In the genomic region with DNA sequence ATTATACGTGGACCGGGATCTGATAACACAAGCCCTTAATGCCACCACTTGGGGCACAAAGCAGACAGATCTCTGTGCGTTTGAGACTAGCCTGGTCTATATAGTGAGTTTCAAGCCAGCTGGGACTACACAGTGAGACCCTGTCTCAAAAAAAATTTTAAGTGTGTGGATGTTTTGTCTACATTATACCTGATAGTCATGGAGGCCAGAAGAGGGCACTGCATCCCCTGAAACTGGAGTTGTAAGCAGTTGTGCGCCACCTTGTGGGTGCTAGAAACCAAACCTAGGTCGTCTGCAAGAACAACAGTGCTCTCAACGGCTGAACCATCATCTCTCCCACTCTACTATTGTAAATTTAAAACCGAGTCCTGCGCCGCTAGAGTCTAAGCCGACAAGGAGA, we compare ENCODE assay signal across 8 mouse cellular contexts. TPM values are rescaled to one million over a fixed set of nuclear protein-coding genes. Genes with fewer than 3 reads are reported as not detected.
DNase-seq lines count a peak whose midpoint lies in the region; ATAC-seq and TF ChIP-seq lines count a peak whose summit lies in the region.

No protein-coding gene starts in this region.

- DNase-seq in ES-CJ7 (ENCODE audit: low read depth, low spot score): peak; percentile 99
- DNase-seq in kidney, postnatal 25 days: peak; percentile 85 to 86
- DNase-seq in lung, adult 2 months: peak; percentile 64
- peak; percentile 75 for DNase-seq in testis, postnatal 14 days (ENCODE audit: low spot score)

- peak overlapping the region; percentile 18; the same call in 1 of the 2 replicates for H3K4me3 ChIP-seq in brown adipose tissue, adult 24 weeks (ENCODE audit: insufficient read depth, low read depth, low read length)
- peak overlapping the region; percentile 61 for H3K4me3 ChIP-seq in heart, embryonic 16.5 days (ENCODE audit: low read length)
- H3K4me3 ChIP-seq in lung, adult 2 months (replicated peaks; ENCODE audit: extremely low read depth, low read depth, low read length): no peak overlapping the region
- peak overlapping the region; percentile 75 for H3K4me3 ChIP-seq in neural tube, embryonic 14.5 days (ENCODE audit: low read depth, low read length)

- ATAC-seq in erythroblast, adult 5-6 weeks (replicated peaks; ENCODE audit: low FRiP score, poor library complexity, severe bottlenecking): peak; percentile 75
- ATAC-seq in heart, embryonic 16.5 days (replicated peaks; ENCODE audit: extremely low read depth, insufficient read depth, low FRiP score): no peak
- ATAC-seq in neural tube, embryonic 14.5 days (ENCODE audit: low read depth): peak; percentile 72

- H3K36me3 ChIP-seq in heart, embryonic 16.5 days (ENCODE audit: control insufficient read depth, insufficient read depth): no peaks in the 10 kb centered on the region
- no peaks in the 10 kb centered on the region for H3K36me3 ChIP-seq in neural tube, embryonic 14.5 days (ENCODE audit: control insufficient read depth, insufficient read depth, low read length)

- 28% methylated on average over 10 of the region's 10 CpGs for WGBS in heart, embryonic 16.5 days
- WGBS in lung, adult 2 months: 33% methylated on average over 10 of the region's 10 CpGs
- WGBS in neural tube, embryonic 14.5 days: 24% methylated on average over 10 of the region's 10 CpGs

- no peak for TF ChIP-seq POLR2A in lung, adult 2 months (IDR thresholded peaks at IDR 0.05; ENCODE audit: borderline replicate concordance, extremely low read depth, low read depth, low read length)

- H3K9ac ChIP-seq in heart, embryonic 16.5 days (ENCODE audit: low read length): no peak overlapping the region
- no peak overlapping the region for H3K9ac ChIP-seq in neural tube, embryonic 14.5 days (replicated peaks; ENCODE audit: low read depth, low read length)

- no peak overlapping the region for H3K27ac ChIP-seq in brown adipose tissue, adult 24 weeks (replicated peaks; ENCODE audit: low read depth, low read length)
- H3K27ac ChIP-seq in heart, embryonic 16.5 days (ENCODE audit: low read length): no peak overlapping the region
- H3K27ac ChIP-seq in neural tube, embryonic 14.5 days (ENCODE audit: low read depth, low read length): no peak overlapping the region

- peak overlapping the region; percentile 76 for H3K4me2 ChIP-seq in heart, embryonic 16.5 days (ENCODE audit: low read depth, low read length)
- H3K4me2 ChIP-seq in neural tube, embryonic 14.5 days (ENCODE audit: low read depth, low read length): peak overlapping the region; percentile 91

- peak; percentile 84 for TF ChIP-seq CTCF in lung, adult 2 months (IDR thresholded peaks at IDR 0.05; ENCODE audit: insufficient read depth, low read length)

- H3K9me3 ChIP-seq in heart, embryonic 16.5 days (replicated peaks; ENCODE audit: control insufficient read depth, low read length): peaks cover 8% of the 10 kb centered on the region
- H3K9me3 ChIP-seq in neural tube, embryonic 14.5 days (ENCODE audit: control insufficient read depth, low read length): no peaks in the 10 kb centered on the region

- H3K27me3 ChIP-seq in heart, embryonic 16.5 days (ENCODE audit: control insufficient read depth, insufficient read depth, low read length): no peaks in the 10 kb centered on the region
- no peaks in the 10 kb centered on the region for H3K27me3 ChIP-seq in neural tube, embryonic 14.5 days (ENCODE audit: control insufficient read depth, insufficient read depth, low read length)

- no peaks in the 10 kb centered on the region for H3K4me1 ChIP-seq in brown adipose tissue, adult 24 weeks (ENCODE audit: control insufficient read depth, insufficient read depth, insufficient read length, low read length)
- H3K4me1 ChIP-seq in heart, embryonic 16.5 days (ENCODE audit: control insufficient read depth, insufficient read depth, low read length): peaks cover 9% of the 10 kb centered on the region; the same call in 1 of the 2 replicates
- no peaks in the 10 kb centered on the region for H3K4me1 ChIP-seq in lung, adult 2 months (ENCODE audit: control insufficient read depth, insufficient read depth, low read length)
- peaks cover 6% of the 10 kb centered on the region for H3K4me1 ChIP-seq in neural tube, embryonic 14.5 days (ENCODE audit: control insufficient read depth, insufficient read depth, low read length)

RNA-seq across cellular contexts. Expression of a gene that starts 0.6 kb away (rescaled TPM):
- 4.2 and 7.9 TPM in 2 replicates for polyA plus RNA-seq in brown adipose tissue, adult 24 weeks (2012; ENCODE audit: insufficient read depth, insufficient read length, missing spikeins)
- total RNA-seq in erythroblast, adult 5-6 weeks (2015; ENCODE audit: low replicate concordance): 27.3 and 34.7 TPM in 2 replicates
- total RNA-seq in erythroblast, adult 5-6 weeks (2017; ENCODE audit: low replicate concordance): 52.8 and 68.6 TPM in 2 replicates
- 14.3 and 14.7 TPM in 2 replicates for polyA plus RNA-seq in heart, embryonic 16.5 days (2015; fragmentation: Nextera tagmentation; extraction: Ambion mirVana)
- 23.1 and 23.4 TPM in 2 replicates for polyA plus RNA-seq in lung, adult 2 months (2012; rRNA removed)
- polyA plus RNA-seq in neural tube, embryonic 14.5 days (2014; fragmentation: Nextera tagmentation; extraction: Ambion mirVana): 11.8 and 12.7 TPM in 2 replicates

RNA-seq across cellular contexts. Expression of a gene that starts 9.3 kb away (rescaled TPM):
- 8.6 and 9.3 TPM in 2 replicates for polyA plus RNA-seq in brown adipose tissue, adult 24 weeks (2012; ENCODE audit: insufficient read depth, insufficient read length, missing spikeins)
- total RNA-seq in erythroblast, adult 5-6 weeks (2015; ENCODE audit: low replicate concordance): 1.0 and 25.7 TPM in 2 replicates
- total RNA-seq in erythroblast, adult 5-6 weeks (2017; ENCODE audit: low replicate concordance): 2.5 and 14.2 TPM in 2 replicates
- 20.0 and 23.8 TPM in 2 replicates for polyA plus RNA-seq in heart, embryonic 16.5 days (2015; fragmentation: Nextera tagmentation; extraction: Ambion mirVana)
- 21.0 and 25.7 TPM in 2 replicates for polyA plus RNA-seq in lung, adult 2 months (2012; rRNA removed)
- 49.8 and 56.4 TPM in 2 replicates for polyA plus RNA-seq in neural tube, embryonic 14.5 days (2014; fragmentation: Nextera tagmentation; extraction: Ambion mirVana)
